Mouse (Mus musculus) midbrain, postnatal 0 days (tissue): Measurements from ENCODE around the gene Insrr. TPM values are rescaled to one million over a fixed set of nuclear protein-coding genes. Genes with fewer than 3 reads are reported as not detected.

Source experiments
- ATAC-seq: fragments of 200-750 bp; cut with Nextera tagmentation; 2 replicates; pipeline ENCODE4 v1.8.0; 2017; ENCODE audit warnings: moderate number of reproducible peaks, mild to moderate bottlenecking, moderate TSS enrichment, moderate library complexity; ENCODE audit not compliant: low FRiP score
- DNase-seq: peaks from one replicate; pipeline ENCODE4 v3.0.0-alpha.2; 2015; ENCODE audit warnings: low spot score
- H3K27ac ChIP-seq: fragments of 300-500 bp; sonication (generic); 2 replicates; pipeline ENCODE4 v1.5.1; 2014; ENCODE audit warnings: low read depth, mild to moderate bottlenecking, low read length, mixed read lengths
- H3K27me3 ChIP-seq: fragments of 300-500 bp; sonication (generic); 2 replicates; pipeline ENCODE4 v1.6.1; 2014; ENCODE audit warnings: low read length, control low read depth, mixed read lengths; ENCODE audit not compliant: insufficient read depth
- H3K36me3 ChIP-seq: fragments of 300-500 bp; sonication (generic); 2 replicates; pipeline ENCODE4 v1.6.1; 2014; ENCODE audit warnings: low read length, control low read depth, mixed read lengths; ENCODE audit not compliant: insufficient read depth
- H3K4me1 ChIP-seq: fragments of 300-500 bp; sonication (generic); 2 replicates; pipeline ENCODE4 v1.6.1; 2014; ENCODE audit warnings: mild to moderate bottlenecking, control low read depth, antibody characterized with exemption, low read length, mixed read lengths; ENCODE audit not compliant: insufficient read depth
- H3K4me2 ChIP-seq: fragments of 300-500 bp; sonication (generic); 2 replicates; pipeline ENCODE4 v1.6.1; 2014; ENCODE audit warnings: low read depth, mild to moderate bottlenecking, low read length, mixed read lengths; ENCODE audit not compliant: poor library complexity, severe bottlenecking
- H3K4me3 ChIP-seq: fragments of 300-500 bp; sonication (generic); 2 replicates; pipeline ENCODE4 v1.5.1; 2014; ENCODE audit warnings: low read depth, mild to moderate bottlenecking, low read length, moderate library complexity
- H3K9ac ChIP-seq: fragments of 300-500 bp; sonication (generic); replicated peaks from 2 replicates; pipeline ENCODE4 v1.6.1; 2014; ENCODE audit warnings: mild to moderate bottlenecking, low read length, moderate library complexity, mixed read lengths; ENCODE audit not compliant: poor library complexity, severe bottlenecking
- H3K9me3 ChIP-seq: fragments of 300-500 bp; sonication (generic); 2 replicates; pipeline ENCODE4 v1.6.1; 2016; ENCODE audit warnings: low read length, control low read depth
- CTCF ChIP-seq: IDR thresholded peaks from 2 replicates; pipeline ENCODE4 v1.5.1; 2016; ENCODE audit warnings: antibody characterized with exemption, mild to moderate bottlenecking
- WGBS: fragments of 180-500 bp; shearing (Covaris S2); extraction: QIAGEN DNeasy Blood & Tissue Kit; methylation state at CpG from one replicate; pipeline ENCODE4 v1.1.7; 2014; 5-methylcytosine and 5-hydroxymethylcytosine counted together
- polyA plus RNA-seq: library from polyadenylated mRNA; unstranded; fragments of >200 nt; fragmentation: Nextera tagmentation; extraction: Ambion mirVana; gene quantifications from 2 replicates; pipeline ENCODE4 v1.2.1, GENCODE M21; 2015
- total RNA-seq: library from RNA; depleted of rRNA; stranded (reverse); fragments of >200 nt; gene quantifications from 2 replicates; pipeline ENCODE4 v1.2.3, GENCODE M21; 2014

Insrr gene
- total and polyA plus RNA-seq, 2 experiments from 2014 or later, result 0.16 to 0.25 TPM

DNA sequence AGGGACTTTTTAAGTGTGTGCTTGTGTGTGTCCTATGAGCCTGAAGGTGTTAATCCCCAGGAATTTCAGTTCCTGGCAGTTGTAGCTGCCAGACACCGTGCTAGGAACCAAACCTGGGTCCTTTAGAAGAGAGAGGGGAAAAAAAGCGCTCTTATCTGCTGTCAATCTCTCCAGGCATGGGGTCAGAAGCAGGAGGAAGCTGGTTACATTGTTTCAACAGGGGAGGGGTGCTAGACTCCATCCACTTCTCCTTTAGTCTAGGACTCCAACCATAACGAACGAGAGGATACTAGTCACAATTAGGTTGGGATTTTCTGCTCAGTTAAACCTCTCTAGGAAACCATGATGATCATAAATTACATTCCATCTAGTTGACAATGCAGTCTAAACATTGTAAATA, 31.7 kb downstream of the Insrr start:
- H3K9me3 ChIP-seq, result no peaks in the 10 kb centered on the region
- no peaks in the 10 kb centered on the region for H3K4me1 ChIP-seq
- no peak overlapping the region for H3K27ac ChIP-seq
- TF ChIP-seq CTCF, result no peak
- H3K36me3 ChIP-seq, result no peaks in the 10 kb centered on the region
- no peak overlapping the region for H3K9ac ChIP-seq
- no peak overlapping the region for H3K4me2 ChIP-seq
- DNase-seq (no peak), ATAC-seq (no peak)
- WGBS, result 55% methylated on average over 4 of the region's 4 CpGs
- no peak overlapping the region for H3K4me3 ChIP-seq
- H3K27me3 ChIP-seq, result no peaks in the 10 kb centered on the region

DNA sequence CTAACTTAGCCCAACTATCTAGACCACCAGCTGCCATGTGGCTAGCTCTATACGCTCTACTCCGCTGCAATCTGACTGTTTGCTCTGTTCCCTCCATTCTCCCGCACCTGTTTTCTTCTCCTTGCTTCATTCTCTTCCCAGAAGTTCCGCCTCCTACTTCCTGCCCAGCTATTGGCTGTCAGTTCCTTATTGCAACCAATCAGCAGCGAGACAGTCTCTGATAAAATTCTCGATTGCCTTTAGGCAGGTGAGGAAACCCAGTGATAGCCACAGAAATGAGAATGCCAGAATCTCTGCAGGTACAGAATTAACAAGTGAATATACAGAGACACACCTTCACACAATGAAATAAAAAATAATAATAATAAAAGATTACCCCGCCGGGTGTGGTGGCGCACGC, 32.3 kb downstream of the Insrr start:
- Histone ChIP-seq H3K4me3 (no peak overlapping the region), H3K4me1 (no peaks in the 10 kb centered on the region), H3K9ac (no peak overlapping the region), H3K27ac (no peak overlapping the region), H3K36me3 (no peaks in the 10 kb centered on the region), H3K27me3 (no peaks in the 10 kb centered on the region), H3K9me3 (no peaks in the 10 kb centered on the region), H3K4me2 (no peak overlapping the region)
- TF ChIP-seq CTCF, result no peak
- 61% methylated on average over 10 of the region's 10 CpGs for WGBS
- no peak for DNase-seq
- ATAC-seq, result no peak

DNA sequence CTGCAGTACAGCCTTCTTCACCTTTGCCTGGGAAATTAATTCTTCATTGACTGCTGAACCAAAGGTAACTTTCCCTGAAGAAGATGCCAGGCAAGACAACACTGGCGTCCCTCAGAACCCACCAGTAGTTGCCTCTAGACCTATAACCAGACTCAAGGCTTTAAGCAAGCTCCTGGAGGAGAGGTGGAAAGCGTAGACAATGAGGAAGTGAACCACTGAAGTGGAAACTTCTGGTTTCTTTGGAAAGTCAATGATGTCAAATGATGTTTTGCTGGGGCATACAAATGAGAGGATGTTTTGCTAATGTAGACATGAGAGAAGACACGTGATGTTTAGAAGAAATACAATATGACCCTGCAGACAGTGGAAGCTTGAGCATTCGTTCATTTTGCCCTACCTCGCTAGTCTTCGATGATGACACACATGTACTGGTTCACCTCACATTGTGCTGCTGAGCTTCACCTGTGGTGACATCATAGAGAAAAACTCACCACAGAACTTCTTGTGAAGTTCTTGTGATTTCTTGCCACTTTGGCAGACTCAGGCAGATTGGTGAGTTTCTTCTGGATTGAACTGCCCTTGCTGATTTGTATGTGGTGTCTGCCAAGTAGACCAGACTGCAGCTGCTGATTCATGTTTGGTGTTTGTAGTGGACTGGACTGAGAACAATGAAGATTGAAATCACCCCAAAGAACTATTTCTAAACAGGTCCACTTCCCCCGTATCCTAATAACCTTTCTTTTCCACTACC, 35.5 kb downstream of the Insrr start:
- WGBS, result 82% methylated on average over 7 of the region's 7 CpGs
- Histone ChIP-seq H3K4me2 (no peak overlapping the region), H3K4me3 (no peak overlapping the region), H3K27ac (no peak overlapping the region), H3K9ac (no peak overlapping the region), H3K9me3 (no peaks in the 10 kb centered on the region), H3K36me3 (no peaks in the 10 kb centered on the region), H3K4me1 (no peaks in the 10 kb centered on the region), H3K27me3 (no peaks in the 10 kb centered on the region)
- ATAC-seq (no peak), DNase-seq (no peak)
- no peak for TF ChIP-seq CTCF

GRCm38 (mm10) chr3:87833482-87833881, 36.7 kb downstream of the Insrr start:
- WGBS, result 72% methylated on average over 5 of the region's 5 CpGs
- Histone ChIP-seq H3K9me3 (no peaks in the 10 kb centered on the region), H3K27me3 (no peaks in the 10 kb centered on the region), H3K9ac (no peak overlapping the region), H3K36me3 (no peaks in the 10 kb centered on the region), H3K27ac (no peak overlapping the region), H3K4me3 (no peak overlapping the region), H3K4me2 (no peak overlapping the region), H3K4me1 (no peaks in the 10 kb centered on the region)
- no peak for ATAC-seq
- TF ChIP-seq CTCF, result peak; percentile 40
- DNase-seq, result no peak

GRCm38 (mm10) chr3:87838622-87839021, 41.9 kb downstream of the Insrr start:
- no peaks in the 10 kb centered on the region for H3K36me3 ChIP-seq
- WGBS, result 4% methylated on average over 4 of the region's 4 CpGs
- DNase-seq, result peak; percentile 70
- no peaks in the 10 kb centered on the region for H3K9me3 ChIP-seq
- no peaks in the 10 kb centered on the region for H3K27me3 ChIP-seq
- no peak overlapping the region for H3K4me2 ChIP-seq
- no peak overlapping the region for H3K4me3 ChIP-seq
- H3K4me1 ChIP-seq, result no peaks in the 10 kb centered on the region
- no peak for ATAC-seq
- no peak overlapping the region for H3K27ac ChIP-seq
- peak; percentile 89 for TF ChIP-seq CTCF
- no peak overlapping the region for H3K9ac ChIP-seq

DNA sequence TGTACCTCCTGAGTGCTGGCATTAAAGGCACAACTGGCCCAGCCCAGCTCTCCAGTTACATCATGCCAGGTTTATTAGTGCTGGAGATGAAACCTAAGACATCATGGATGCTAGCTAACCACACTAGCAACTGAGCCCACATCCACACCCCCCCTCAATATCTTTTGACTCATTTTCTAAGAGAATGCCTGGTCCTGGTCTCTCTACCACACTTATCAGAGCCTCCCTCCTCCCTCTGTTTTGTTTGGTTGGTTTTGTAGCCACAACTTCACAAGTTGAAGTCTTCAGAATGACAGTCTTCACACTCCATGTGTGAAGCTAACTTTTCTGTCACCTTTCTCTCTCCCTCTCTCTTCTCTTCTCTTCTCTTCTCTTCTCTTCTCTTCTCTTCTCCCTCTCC, 44.1 kb downstream of the Insrr start:
- DNase-seq, result no peak
- no peak for TF ChIP-seq CTCF

More for the DNA sequence above, 44.1 kb downstream of the Insrr start:
- no peak overlapping the region for H3K4me3 ChIP-seq
- no peaks in the 10 kb centered on the region for H3K36me3 ChIP-seq
- no peaks in the 10 kb centered on the region for H3K9me3 ChIP-seq
- no peak overlapping the region for H3K27ac ChIP-seq
- no peaks in the 10 kb centered on the region for H3K4me1 ChIP-seq
- no peak for ATAC-seq
- no peaks in the 10 kb centered on the region for H3K27me3 ChIP-seq
- H3K4me2 ChIP-seq, result no peak overlapping the region
- H3K9ac ChIP-seq, result no peak overlapping the region
